In genomic region chr11:68583225-68583624, GRCm38 (mm10) we compare ENCODE assay signal across 15 mouse cellular contexts. TPM values are rescaled to one million over a fixed set of nuclear protein-coding genes. Genes with fewer than 3 reads are reported as not detected.
DNase-seq lines count a peak whose midpoint lies in the region; ATAC-seq and TF ChIP-seq lines count a peak whose summit lies in the region.
"Had no signal": no experiment of that assay in that cellular context is flagged by ENCODE, and none has a peak within 500 bp of the region (broad histone marks: within the 10 kb centered on the region; RNA-seq: fewer than 3 reads in every experiment).

No protein-coding gene starts in this region.

- peaks cover 16% of the 10 kb centered on the region for H3K4me1 ChIP-seq in hindbrain, embryonic 14.5 days (replicated peaks; ENCODE audit: control insufficient read depth, insufficient read depth, low read length)
- H3K4me1 ChIP-seq in hindbrain, embryonic 11.5 days (replicated peaks; ENCODE audit: control insufficient read depth, insufficient read depth, low read length), result no peaks in the 10 kb centered on the region
- H3K4me1 ChIP-seq in midbrain, postnatal 0 days (ENCODE audit: insufficient read depth, low read length), result peaks cover 7% of the 10 kb centered on the region; the same call in 1 of the 2 replicates

- 0 out of 2 replicates have a peak, but pooled peaks have one; percentile 39 for ATAC-seq in hindbrain, embryonic 14.5 days (ENCODE audit: low FRiP score)
- ATAC-seq in hindbrain, embryonic 11.5 days (ENCODE audit: low FRiP score), result no peak
- no peak for ATAC-seq in midbrain, postnatal 0 days (ENCODE audit: low FRiP score)
- ATAC-seq: CD4-positive, CD25-positive, alpha-beta regulatory T cell, adult 4 months had no signal

- TF ChIP-seq CTCF in midbrain, postnatal 0 days (IDR thresholded peaks at IDR 0.05), result no peak

- peak overlapping the region; percentile 24; the same call in 1 of the 2 replicates for H3K4me2 ChIP-seq in hindbrain, embryonic 14.5 days (replicated peaks)
- no peak overlapping the region for H3K4me2 ChIP-seq in hindbrain, embryonic 11.5 days (replicated peaks; ENCODE audit: low read depth, low read length)
- no peak overlapping the region for H3K4me2 ChIP-seq in midbrain, postnatal 0 days (ENCODE audit: low read depth, low read length, poor library complexity, severe bottlenecking)

- H3K27ac ChIP-seq in hindbrain, embryonic 14.5 days, result peak overlapping the region; percentile 72
- no peak overlapping the region for H3K27ac ChIP-seq in hindbrain, embryonic 11.5 days (ENCODE audit: low read depth, low read length)
- H3K27ac ChIP-seq in midbrain, postnatal 0 days (ENCODE audit: low read depth, low read length), result no peak overlapping the region

- WGBS in hindbrain, embryonic 14.5 days, result 54% methylated on average over 13 of the region's 13 CpGs
- WGBS in hindbrain, embryonic 11.5 days, result 84% methylated on average over 13 of the region's 13 CpGs
- 38% methylated on average over 13 of the region's 13 CpGs for WGBS in midbrain, postnatal 0 days

- no peaks in the 10 kb centered on the region for H3K9me3 ChIP-seq in hindbrain, embryonic 14.5 days (ENCODE audit: control insufficient read depth, low read length)
- H3K9me3 ChIP-seq in hindbrain, embryonic 11.5 days (ENCODE audit: control insufficient read depth, low read length), result no peaks in the 10 kb centered on the region
- H3K9me3 ChIP-seq in midbrain, postnatal 0 days (ENCODE audit: low read length), result no peaks in the 10 kb centered on the region

- no peaks in the 10 kb centered on the region for H3K27me3 ChIP-seq in hindbrain, embryonic 14.5 days (ENCODE audit: control insufficient read depth, insufficient read depth, low read length)
- H3K27me3 ChIP-seq in hindbrain, embryonic 11.5 days (ENCODE audit: control insufficient read depth, insufficient read depth, low read length), result no peaks in the 10 kb centered on the region
- H3K27me3 ChIP-seq in midbrain, postnatal 0 days (ENCODE audit: insufficient read depth, low read length), result no peaks in the 10 kb centered on the region

- H3K36me3 ChIP-seq in hindbrain, embryonic 14.5 days (replicated peaks; ENCODE audit: control insufficient read depth, insufficient read depth), result no peaks in the 10 kb centered on the region
- no peaks in the 10 kb centered on the region for H3K36me3 ChIP-seq in hindbrain, embryonic 11.5 days (ENCODE audit: control insufficient read depth, insufficient read depth, low read length)
- no peaks in the 10 kb centered on the region for H3K36me3 ChIP-seq in midbrain, postnatal 0 days (ENCODE audit: insufficient read depth, low read length)

- no peak overlapping the region for H3K4me3 ChIP-seq in hindbrain, embryonic 14.5 days (replicated peaks; ENCODE audit: low read length)
- H3K4me3 ChIP-seq in hindbrain, embryonic 11.5 days (ENCODE audit: low read depth, low read length), result no peak overlapping the region
- no peak overlapping the region for H3K4me3 ChIP-seq in midbrain, postnatal 0 days (ENCODE audit: low read depth, low read length)

- peak; percentile 77 for DNase-seq in hindbrain, embryonic 14.5 days (ENCODE audit: low spot score)
- DNase-seq in hindbrain, embryonic 11.5 days (ENCODE audit: low spot score), result no peak
- DNase-seq in cerebellum, postnatal 10 days, result peak; percentile 68 to 78
- peak; percentile 33 to 47 for DNase-seq in layer of hippocampus, postnatal 10 days (ENCODE audit: low spot score in 2 of 2)
- peak; percentile 77 for DNase-seq in midbrain, postnatal 0 days (ENCODE audit: low spot score)
- no peak for DNase-seq in adrenal gland, adult 2 months
- DNase-seq in thymus, postnatal 14 days, result no peak
- DNase-seq in embryo, embryonic 11 days, result no peak
- DNase-seq: thymus, postnatal 25 days had no signal

- no peak overlapping the region for H3K9ac ChIP-seq in hindbrain, embryonic 14.5 days
- H3K9ac ChIP-seq in hindbrain, embryonic 11.5 days (ENCODE audit: low read depth, low read length), result no peak overlapping the region
- H3K9ac ChIP-seq in midbrain, postnatal 0 days (replicated peaks; ENCODE audit: low read length, poor library complexity, severe bottlenecking), result no peak overlapping the region

RNA-seq across cellular contexts. Expression of gene Ccdc42, which starts 3.6 kb away (rescaled TPM):
- polyA plus RNA-seq in hindbrain, embryonic 14.5 days (2014; fragmentation: Nextera tagmentation; extraction: Ambion mirVana), result 0.25 and 0.27 TPM in 2 replicates
- 1.4 and 1.6 TPM in 2 replicates for polyA plus RNA-seq in hindbrain, embryonic 11.5 days (2014; fragmentation: Nextera tagmentation; extraction: Ambion mirVana)
- under 1 TPM; 0.49 to 0.87 TPM for total RNA-seq in layer of hippocampus, postnatal 10 days (2021)
- 0.33 TPM in 1 of 2 replicates, not detected in the other for total RNA-seq in midbrain, postnatal 0 days (2014; rRNA removed)
- 0.37 and 0.51 TPM in 2 replicates for polyA plus RNA-seq in midbrain, postnatal 0 days (2015; fragmentation: Nextera tagmentation; extraction: Ambion mirVana)
- total RNA-seq in adrenal gland, adult 2 months (2021), result not detected
- not detected in 2 replicates for polyA plus RNA-seq in adrenal gland, adult 2 months (2012; rRNA removed)
- total RNA-seq: common myeloid progenitor, adult 5-6 weeks; gastrocnemius, adult 8-10 months; hematopoietic stem cell, adult 5-6 weeks; megakaryocyte, adult 5-6 weeks had no signal
- polyA plus RNA-seq: CD4-positive, CD25-positive, alpha-beta regulatory T cell, adult 4 months had no signal

RNA-seq across cellular contexts. Expression of gene Mfsd6l, which starts 27.2 kb away (rescaled TPM):
- not detected in 2 replicates for polyA plus RNA-seq in hindbrain, embryonic 14.5 days (2014; fragmentation: Nextera tagmentation; extraction: Ambion mirVana)
- 0.10 TPM in 1 of 2 replicates, not detected in the other for polyA plus RNA-seq in hindbrain, embryonic 11.5 days (2014; fragmentation: Nextera tagmentation; extraction: Ambion mirVana)
- under 1 TPM; 0.16 to 0.23 TPM for total RNA-seq in layer of hippocampus, postnatal 10 days (2021)
- total RNA-seq in midbrain, postnatal 0 days (2014; rRNA removed), result 0.11 and 0.33 TPM in 2 replicates
- polyA plus RNA-seq in midbrain, postnatal 0 days (2015; fragmentation: Nextera tagmentation; extraction: Ambion mirVana), result 0.19 TPM in 1 of 2 replicates, not detected in the other
- under 1 TPM; 0.14 TPM for total RNA-seq in adrenal gland, adult 2 months (2021)
- polyA plus RNA-seq in adrenal gland, adult 2 months (2012; rRNA removed), result 0.17 and 0.32 TPM in 2 replicates
- total RNA-seq: common myeloid progenitor, adult 5-6 weeks; gastrocnemius, adult 8-10 months; hematopoietic stem cell, adult 5-6 weeks had no signal
- polyA plus RNA-seq: CD4-positive, CD25-positive, alpha-beta regulatory T cell, adult 4 months; limb, embryonic 11.5 days had no signal

Comparison
In these comparisons a context has a peak if more than half of its experiments do, and no peak if none do; other contexts are left out.
1. DNase-seq: peak in hindbrain, embryonic 14.5 days (single experiment), cerebellum, postnatal 10 days (2 of 2), layer of hippocampus, postnatal 10 days (2 of 2) and midbrain, postnatal 0 days (single experiment); none in hindbrain, embryonic 11.5 days (single experiment), adrenal gland, adult 2 months (single experiment), thymus, postnatal 14 days (single experiment) and embryo, embryonic 11 days (single experiment).